Mouse (Mus musculus) G1E (cell line): ENCODE results near the gene Zfp423. TPM values are rescaled to one million over a fixed set of nuclear protein-coding genes. Genes with fewer than 3 reads are reported as not detected.

Experiments used
- ATAC-seq: 2 replicates; pipeline ENCODE4 v1.8.0; 2016; ENCODE audit warnings: mild to moderate bottlenecking; ENCODE audit not compliant: insufficient number of reproducible peaks, poor library complexity, low FRiP score, severe bottlenecking; ENCODE audit errors: extremely low read depth
- DNase-seq: peaks from one replicate; pipeline ENCODE4 v3.0.0; 2012; ENCODE audit warnings: low spot score
- H3K27me3 ChIP-seq: 2 replicates; pipeline ENCODE4 v1.6.1; 2012; ENCODE audit warnings: mild to moderate bottlenecking, low read length, inconsistent platforms; ENCODE audit not compliant: insufficient read depth
- H3K36me3 ChIP-seq: replicated peaks from 2 replicates; pipeline ENCODE3; 2012; ENCODE audit warnings: mild to moderate bottlenecking, inconsistent platforms
- H3K4me1 ChIP-seq: 2 replicates; pipeline ENCODE4 v1.6.1; 2012; ENCODE audit warnings: low read depth, low read length, inconsistent platforms, mixed read lengths; ENCODE audit not compliant: insufficient read depth
- H3K4me3 ChIP-seq: 2 replicates; pipeline ENCODE4 v1.5.1; 2012; ENCODE audit warnings: low read depth, mild to moderate bottlenecking, inconsistent platforms, low read length, moderate library complexity, mixed read lengths
- H3K9me3 ChIP-seq: replicated peaks from 2 replicates; pipeline ENCODE4 v1.6.1; 2012; ENCODE audit warnings: inconsistent platforms
- CTCF ChIP-seq: IDR thresholded peaks from 2 replicates; pipeline ENCODE4 v1.5.1; 2012; ENCODE audit warnings: low read depth, low read length, inconsistent platforms, mixed read lengths
- GATA1 ChIP-seq: IDR thresholded peaks from 2 replicates; pipeline ENCODE4 v1.6.1; 2012; ENCODE audit warnings: borderline replicate concordance, low read length, inconsistent platforms, mixed read lengths
- GATA2 ChIP-seq: IDR thresholded peaks from 2 replicates; pipeline ENCODE4 v1.6.1; 2012; ENCODE audit warnings: low read depth, low read length, inconsistent platforms, borderline replicate concordance
- POLR2AphosphoS5 ChIP-seq: IDR thresholded peaks from 2 replicates; pipeline ENCODE4 v1.6.1; 2012; ENCODE audit warnings: low read depth, low read length, inconsistent platforms; ENCODE audit not compliant: insufficient replicate concordance
- TAL1 ChIP-seq: conservative IDR thresholded peaks from 2 replicates; pipeline ENCODE4 v1.6.1; 2012; ENCODE audit warnings: low read depth, low read length, inconsistent platforms, mixed read lengths
- polyA plus RNA-seq: library from polyadenylated mRNA; stranded (reverse); fragments of >175 nt; gene quantifications from 2 replicates; pipeline ENCODE4 v1.2.3, GENCODE M21; 2012
- total RNA-seq, 2 experiments: library from RNA; stranded (forward) in 1 of 2; stranded (reverse) in 1 of 2; fragments of 200-1000 nt in 1 of 2; fragments of >200 nt in 1 of 2; fragmentation: Nextera tagmentation in 1 of 2; gene quantifications; 2 replicates each; pipeline ENCODE4 v1.2.3; 2014 to 2017

The Zfp423 gene
- total and polyA plus RNA-seq, 3 experiments, result not detected

DNA sequence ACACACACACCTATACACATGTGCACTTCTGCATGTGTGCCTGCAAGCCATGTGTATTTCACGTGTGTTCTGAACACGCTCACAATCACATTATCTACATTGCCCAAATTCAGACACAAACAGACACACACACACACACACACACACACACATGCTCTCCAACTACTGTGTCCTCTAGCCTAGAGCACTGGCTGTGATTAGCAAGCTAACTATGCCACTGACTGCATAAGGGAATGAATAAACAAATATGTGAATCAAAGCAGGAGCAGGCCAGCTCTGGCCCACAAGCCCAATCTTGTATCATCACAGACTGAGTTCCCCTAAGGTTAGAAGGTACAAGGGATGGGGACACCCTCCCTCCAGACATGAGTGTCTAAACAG is 147.3 kb downstream of the Zfp423 start:
- DNase-seq (no peak), ATAC-seq (no peak)
- peaks cover 95% of the 10 kb centered on the region for H3K9me3 ChIP-seq
- no peaks in the 10 kb centered on the region for H3K4me1 ChIP-seq
- no peaks in the 10 kb centered on the region for H3K27me3 ChIP-seq
- H3K4me3 ChIP-seq, result no peak overlapping the region
- H3K36me3 ChIP-seq, result no peaks in the 10 kb centered on the region
- TF ChIP-seq GATA2 (no peak), TAL1 (no peak), GATA1 (no peak), POLR2AphosphoS5 (no peak), CTCF (no peak)

GRCm38 (mm10) chr8:87811399-87812068 is 147.9 kb downstream of the Zfp423 start:
- H3K36me3 ChIP-seq, result no peaks in the 10 kb centered on the region
- DNase-seq, result no peak
- H3K4me3 ChIP-seq, result no peak overlapping the region
- TF ChIP-seq GATA2, result no peak
- TF ChIP-seq CTCF, result no peak
- TF ChIP-seq TAL1, result no peak
- no peak for TF ChIP-seq GATA1
- TF ChIP-seq POLR2AphosphoS5, result no peak
- H3K4me1 ChIP-seq, result no peaks in the 10 kb centered on the region
- H3K9me3 ChIP-seq, result peaks cover 93% of the 10 kb centered on the region
- H3K27me3 ChIP-seq, result no peaks in the 10 kb centered on the region
- ATAC-seq, result no peak

- no peak for ATAC-seq
- DNase-seq, result no peak
- no peak for TF ChIP-seq CTCF
- no peak for TF ChIP-seq GATA1
- TF ChIP-seq TAL1, result no peak
- TF ChIP-seq POLR2AphosphoS5, result no peak
- no peak for TF ChIP-seq GATA2
Observed at GRCm38 (mm10) chr8:87810771-87811170, 148.6 kb downstream of the Zfp423 start.

GRCm38 (mm10) chr8:87804327-87804900 is 155.0 kb downstream of the Zfp423 start:
- Histone ChIP-seq H3K27me3 (no peaks in the 10 kb centered on the region), H3K4me3 (peak overlapping the region; percentile 30; the same call in 1 of the 2 replicates), H3K9me3 (peaks cover 91% of the 10 kb centered on the region), H3K36me3 (no peaks in the 10 kb centered on the region), H3K4me1 (no peaks in the 10 kb centered on the region)
- ATAC-seq (no peak), DNase-seq (no peak)
- no peak for TF ChIP-seq CTCF
- no peak for TF ChIP-seq TAL1
- TF ChIP-seq GATA2, result no peak
- TF ChIP-seq POLR2AphosphoS5, result no peak
- no peak for TF ChIP-seq GATA1

More at GRCm38 (mm10) chr8:87810771-87811170, 148.6 kb downstream of the Zfp423 start:
- H3K36me3 ChIP-seq, result no peaks in the 10 kb centered on the region
- H3K4me1 ChIP-seq, result no peaks in the 10 kb centered on the region
- 0 out of 2 replicates have a peak overlapping the region, but pooled peaks have one; percentile 3 for H3K4me3 ChIP-seq
- H3K9me3 ChIP-seq, result peaks cover 92% of the 10 kb centered on the region
- H3K27me3 ChIP-seq, result no peaks in the 10 kb centered on the region

- no peak for TF ChIP-seq GATA2
- TF ChIP-seq CTCF, result no peak
- TF ChIP-seq GATA1, result no peak
- no peak for TF ChIP-seq TAL1
- no peak for TF ChIP-seq POLR2AphosphoS5
- Histone ChIP-seq H3K36me3 (no peaks in the 10 kb centered on the region), H3K4me1 (no peaks in the 10 kb centered on the region), H3K9me3 (peaks cover 91% of the 10 kb centered on the region), H3K4me3 (no peak overlapping the region; the same call in 1 of the 2 replicates), H3K27me3 (no peaks in the 10 kb centered on the region)
- DNase-seq (no peak), ATAC-seq (no peak)
Observed at GRCm38 (mm10) chr8:87803437-87803836, 156.0 kb downstream of the Zfp423 start.

DNA sequence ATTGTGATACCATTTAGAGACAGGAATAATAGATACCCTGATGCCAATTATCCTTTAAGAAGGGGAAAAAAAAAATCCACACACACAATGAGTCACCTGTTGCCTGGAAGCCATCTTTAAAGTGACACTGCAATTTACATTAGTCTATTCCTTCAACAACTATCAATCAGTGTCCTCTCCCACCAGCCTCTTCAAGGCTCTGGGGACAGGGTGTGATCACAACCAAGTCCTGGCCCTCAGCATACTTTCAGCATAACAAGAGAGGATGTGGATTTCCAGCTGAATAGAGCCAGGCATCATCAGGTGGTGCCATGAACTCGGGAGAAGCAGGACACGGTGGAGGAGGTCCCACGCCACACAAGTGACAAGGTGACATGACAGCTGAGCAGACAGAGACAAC is 156.8 kb downstream of the Zfp423 start:
- Histone ChIP-seq H3K4me1 (no peaks in the 10 kb centered on the region), H3K4me3 (no peak overlapping the region), H3K36me3 (no peaks in the 10 kb centered on the region), H3K9me3 (peaks cover 91% of the 10 kb centered on the region), H3K27me3 (no peaks in the 10 kb centered on the region)
- DNase-seq (no peak), ATAC-seq (no peak)
- no peak for TF ChIP-seq TAL1
- TF ChIP-seq GATA2, result no peak
- TF ChIP-seq POLR2AphosphoS5, result no peak
- TF ChIP-seq CTCF, result no peak
- TF ChIP-seq GATA1, result no peak
